Mouse (Mus musculus): ENCODE data around the gene E330009J07Rik. TPM values are rescaled to one million over a fixed set of nuclear protein-coding genes. Genes with fewer than 3 reads are reported as not detected.
A peak's percentile ranks its signal among the peaks of the same experiment; 100 is the strongest.

E330009J07Rik gene
- polyA plus RNA-seq (2015; fragmentation: Nextera tagmentation; extraction: Ambion mirVana), result 3.9 TPM in 2 replicates

- H3K4me3 ChIP-seq (ENCODE audit: low read length), result peak within 1 kb of the TSS; percentile 89
- H3K4me1 ChIP-seq (ENCODE audit: control insufficient read depth, insufficient read depth, low read length), result 0 out of 2 replicates have a peak, but pooled peaks cover 2% of the 10 kb centered on the region
- H3K4me2 ChIP-seq (ENCODE audit: low read depth, low read length), result peak within 1 kb of the TSS; percentile 96
- peak within 1 kb of the TSS; percentile 87 for H3K9ac ChIP-seq (ENCODE audit: low read length)
- peak; percentile 91 for ATAC-seq (replicated peaks; ENCODE audit: extremely low read depth, insufficient read depth, low FRiP score)
- H3K9me3 ChIP-seq (replicated peaks; ENCODE audit: control insufficient read depth, low read length), result no peaks in the 10 kb centered on the region
- H3K27me3 ChIP-seq (ENCODE audit: control insufficient read depth, insufficient read depth, low read length), result peaks cover 7% of the 10 kb centered on the region; the same call in 1 of the 2 replicates
- 0 out of 2 replicates have a peak within 1 kb of the TSS, but pooled peaks have one; percentile 25 for H3K27ac ChIP-seq (ENCODE audit: low read length)
- under 1% methylated on average over 38 of the region's 38 CpGs for WGBS
- no peaks in the 10 kb centered on the region for H3K36me3 ChIP-seq (ENCODE audit: control insufficient read depth, insufficient read depth)
These were observed at the start of gene E330009J07Rik for GRCm38 (mm10) chr6:40436047-40436483. E330009J07Rik (minus strand) TSS chr6:40436135.

GRCm38 (mm10) chr6:40482318-40482717, 46.4 kb upstream of the E330009J07Rik start:
- Histone ChIP-seq H3K4me3 (ENCODE audit: low read length) (no peak overlapping the region), H3K9me3 (replicated peaks; ENCODE audit: control insufficient read depth, low read length) (no peaks in the 10 kb centered on the region), H3K27ac (ENCODE audit: low read length) (no peak overlapping the region), H3K27me3 (ENCODE audit: control insufficient read depth, insufficient read depth, low read length) (no peaks in the 10 kb centered on the region), H3K36me3 (ENCODE audit: control insufficient read depth, insufficient read depth) (peaks cover 48% of the 10 kb centered on the region), H3K4me2 (ENCODE audit: low read depth, low read length) (no peak overlapping the region), H3K4me1 (ENCODE audit: control insufficient read depth, insufficient read depth, low read length) (no peaks in the 10 kb centered on the region), H3K9ac (ENCODE audit: low read length) (no peak overlapping the region)
- no peak for ATAC-seq (replicated peaks; ENCODE audit: extremely low read depth, insufficient read depth, low FRiP score)
- 91% methylated on average over 5 of the region's 5 CpGs for WGBS

- 76% methylated on average over 1 of the region's 1 CpGs for WGBS
- H3K36me3 ChIP-seq (ENCODE audit: control insufficient read depth, insufficient read depth), result peaks cover 63% of the 10 kb centered on the region
- no peak overlapping the region for H3K27ac ChIP-seq (ENCODE audit: low read length)
- no peak overlapping the region for H3K9ac ChIP-seq (ENCODE audit: low read length)
- H3K4me3 ChIP-seq (ENCODE audit: low read length), result no peak overlapping the region
- no peaks in the 10 kb centered on the region for H3K27me3 ChIP-seq (ENCODE audit: control insufficient read depth, insufficient read depth, low read length)
- 0 out of 2 replicates have a peak, but pooled peaks cover 3% of the 10 kb centered on the region for H3K9me3 ChIP-seq (replicated peaks; ENCODE audit: control insufficient read depth, low read length)
- H3K4me2 ChIP-seq (ENCODE audit: low read depth, low read length), result no peak overlapping the region
- no peaks in the 10 kb centered on the region for H3K4me1 ChIP-seq (ENCODE audit: control insufficient read depth, insufficient read depth, low read length)
- no peak for ATAC-seq (replicated peaks; ENCODE audit: extremely low read depth, insufficient read depth, low FRiP score)
These were observed 43.8 kb upstream of the E330009J07Rik start for GRCm38 (mm10) chr6:40479705-40480104.

- Histone ChIP-seq H3K9ac (ENCODE audit: low read length) (no peak overlapping the region), H3K27me3 (ENCODE audit: control insufficient read depth, insufficient read depth, low read length) (no peaks in the 10 kb centered on the region), H3K36me3 (ENCODE audit: control insufficient read depth, insufficient read depth) (peaks cover 51% of the 10 kb centered on the region), H3K27ac (ENCODE audit: low read length) (no peak overlapping the region), H3K4me3 (ENCODE audit: low read length) (no peak overlapping the region), H3K4me2 (ENCODE audit: low read depth, low read length) (no peak overlapping the region), H3K4me1 (ENCODE audit: control insufficient read depth, insufficient read depth, low read length) (peaks cover 5% of the 10 kb centered on the region), H3K9me3 (replicated peaks; ENCODE audit: control insufficient read depth, low read length) (0 out of 2 replicates have a peak, but pooled peaks cover 4% of the 10 kb centered on the region)
- no peak for ATAC-seq (replicated peaks; ENCODE audit: extremely low read depth, insufficient read depth, low FRiP score)
- whole genome bisulfite sequencing, result 84% methylated on average over 4 of the region's 4 CpGs
These were observed 40.2 kb upstream of the E330009J07Rik start for GRCm38 (mm10) chr6:40476132-40476531.

GRCm38 (mm10) chr6:40471720-40472010, 35.7 kb upstream of the E330009J07Rik start:
- ATAC-seq (replicated peaks; ENCODE audit: extremely low read depth, insufficient read depth, low FRiP score), result no peak
- Histone ChIP-seq H3K27ac (ENCODE audit: low read length) (peak overlapping the region; percentile 93), H3K27me3 (ENCODE audit: control insufficient read depth, insufficient read depth, low read length) (no peaks in the 10 kb centered on the region), H3K4me1 (ENCODE audit: control insufficient read depth, insufficient read depth, low read length) (peaks cover 5% of the 10 kb centered on the region), H3K36me3 (ENCODE audit: control insufficient read depth, insufficient read depth) (peaks cover 29% of the 10 kb centered on the region), H3K9me3 (replicated peaks; ENCODE audit: control insufficient read depth, low read length) (0 out of 2 replicates have a peak, but pooled peaks cover 4% of the 10 kb centered on the region), H3K4me3 (ENCODE audit: low read length) (peak overlapping the region; percentile 81), H3K4me2 (ENCODE audit: low read depth, low read length) (peak overlapping the region; percentile 83), H3K9ac (ENCODE audit: low read length) (peak overlapping the region; percentile 90)
- WGBS, result 0% methylated on average over 7 of the region's 7 CpGs

GRCm38 (mm10) chr6:40470916-40471719, 35.2 kb upstream of the E330009J07Rik start, which contains the start of gene Ssbp1:
Ssbp1 (plus strand) TSS chr6:40471352.
- Histone ChIP-seq H3K9ac (ENCODE audit: low read length) (peak within 1 kb of the TSS; percentile 90), H3K9me3 (replicated peaks; ENCODE audit: control insufficient read depth, low read length) (0 out of 2 replicates have a peak, but pooled peaks cover 4% of the 10 kb centered on the region), H3K4me2 (ENCODE audit: low read depth, low read length) (peak within 1 kb of the TSS; percentile 83), H3K36me3 (ENCODE audit: control insufficient read depth, insufficient read depth) (peaks cover 25% of the 10 kb centered on the region), H3K27ac (ENCODE audit: low read length) (peak within 1 kb of the TSS; percentile 93), H3K4me3 (ENCODE audit: low read length) (peak within 1 kb of the TSS; percentile 81), H3K4me1 (ENCODE audit: control insufficient read depth, insufficient read depth, low read length) (peaks cover 5% of the 10 kb centered on the region), H3K27me3 (ENCODE audit: control insufficient read depth, insufficient read depth, low read length) (no peaks in the 10 kb centered on the region)
- WGBS, result under 1% methylated on average over 54 of the region's 54 CpGs
- ATAC-seq (replicated peaks; ENCODE audit: extremely low read depth, insufficient read depth, low FRiP score), result peak; percentile 92

GRCm38 (mm10) chr6:40465710-40466109, 29.8 kb upstream of the E330009J07Rik start:
- no peaks in the 10 kb centered on the region for H3K4me1 ChIP-seq (ENCODE audit: control insufficient read depth, insufficient read depth, low read length)
- no peak overlapping the region for H3K27ac ChIP-seq (ENCODE audit: low read length)
- H3K4me3 ChIP-seq (ENCODE audit: low read length), result no peak overlapping the region
- no peak overlapping the region for H3K4me2 ChIP-seq (ENCODE audit: low read depth, low read length)
- 53% methylated on average over 6 of the region's 6 CpGs for WGBS
- H3K9me3 ChIP-seq (replicated peaks; ENCODE audit: control insufficient read depth, low read length), result no peaks in the 10 kb centered on the region
- ATAC-seq (replicated peaks; ENCODE audit: extremely low read depth, insufficient read depth, low FRiP score), result no peak
- H3K9ac ChIP-seq (ENCODE audit: low read length), result no peak overlapping the region
- H3K27me3 ChIP-seq (ENCODE audit: control insufficient read depth, insufficient read depth, low read length), result 0 out of 2 replicates have a peak, but pooled peaks cover 2% of the 10 kb centered on the region
- no peaks in the 10 kb centered on the region for H3K36me3 ChIP-seq (ENCODE audit: control insufficient read depth, insufficient read depth)

GRCm38 (mm10) chr6:40454436-40455041, 18.6 kb upstream of the E330009J07Rik start:
- no peak overlapping the region for H3K4me2 ChIP-seq (ENCODE audit: low read depth, low read length)
- ATAC-seq (replicated peaks; ENCODE audit: extremely low read depth, insufficient read depth, low FRiP score), result no peak
- no peaks in the 10 kb centered on the region for H3K36me3 ChIP-seq (ENCODE audit: control insufficient read depth, insufficient read depth)
- H3K4me1 ChIP-seq (ENCODE audit: control insufficient read depth, insufficient read depth, low read length), result no peaks in the 10 kb centered on the region
- H3K27me3 ChIP-seq (ENCODE audit: control insufficient read depth, insufficient read depth, low read length), result no peaks in the 10 kb centered on the region
- no peak overlapping the region for H3K4me3 ChIP-seq (ENCODE audit: low read length)
- no peak overlapping the region for H3K9ac ChIP-seq (ENCODE audit: low read length)
- 23% methylated on average over 7 of the region's 7 CpGs for WGBS
- no peak overlapping the region for H3K27ac ChIP-seq (ENCODE audit: low read length)
- H3K9me3 ChIP-seq (replicated peaks; ENCODE audit: control insufficient read depth, low read length), result no peaks in the 10 kb centered on the region

GRCm38 (mm10) chr6:40448626-40449025, 12.7 kb upstream of the E330009J07Rik start:
- H3K27me3 ChIP-seq (ENCODE audit: control insufficient read depth, insufficient read depth, low read length), result no peaks in the 10 kb centered on the region
- H3K4me2 ChIP-seq (ENCODE audit: low read depth, low read length), result no peak overlapping the region
- no peak overlapping the region for H3K27ac ChIP-seq (ENCODE audit: low read length)
- H3K4me1 ChIP-seq (ENCODE audit: control insufficient read depth, insufficient read depth, low read length), result no peaks in the 10 kb centered on the region
- H3K9me3 ChIP-seq (replicated peaks; ENCODE audit: control insufficient read depth, low read length), result no peaks in the 10 kb centered on the region
- no peak for ATAC-seq (replicated peaks; ENCODE audit: extremely low read depth, insufficient read depth, low FRiP score)
- H3K4me3 ChIP-seq (ENCODE audit: low read length), result no peak overlapping the region
- H3K9ac ChIP-seq (ENCODE audit: low read length), result no peak overlapping the region
- H3K36me3 ChIP-seq (ENCODE audit: control insufficient read depth, insufficient read depth), result no peaks in the 10 kb centered on the region
